Mouse (Mus musculus) stomach, embryonic 16.5 days (tissue): ENCODE data around the gene Tenm4. TPM values are rescaled to one million over a fixed set of nuclear protein-coding genes. Genes with fewer than 3 reads are reported as not detected.

Experiments
- ATAC-seq: fragments of 200-750 bp; cut with Nextera tagmentation; 2 replicates; pipeline ENCODE4 v1.8.0; 2017; ENCODE audit warnings: moderate number of reproducible peaks, moderate TSS enrichment; ENCODE audit not compliant: insufficient read depth, low FRiP score
- H3K27ac ChIP-seq: fragments of 300-500 bp; sonication (generic); 2 replicates; pipeline ENCODE4 v1.5.1; 2014; ENCODE audit warnings: low read length
- H3K27me3 ChIP-seq: fragments of 300-500 bp; sonication (generic); 2 replicates; pipeline ENCODE4 v1.6.1; 2014; ENCODE audit warnings: low read length, control low read depth, mixed read lengths; ENCODE audit not compliant: control insufficient read depth, insufficient read depth
- H3K36me3 ChIP-seq: fragments of 300-500 bp; sonication (generic); 2 replicates; pipeline ENCODE4 v1.6.1; 2014; ENCODE audit warnings: low read length; ENCODE audit not compliant: control insufficient read depth, insufficient read depth
- H3K4me1 ChIP-seq: fragments of 300-500 bp; sonication (generic); 2 replicates; pipeline ENCODE4 v1.6.1; 2014; ENCODE audit warnings: low read length, control low read depth, mixed read lengths; ENCODE audit not compliant: control insufficient read depth, insufficient read depth
- H3K4me2 ChIP-seq: fragments of 300-500 bp; sonication (generic); 2 replicates; pipeline ENCODE4 v1.6.1; 2014; ENCODE audit warnings: low read depth, low read length, mixed read lengths
- H3K4me3 ChIP-seq: fragments of 300-500 bp; sonication (generic); replicated peaks from 2 replicates; pipeline ENCODE4 v1.5.1; 2014; ENCODE audit warnings: mild to moderate bottlenecking, low read length
- H3K9ac ChIP-seq: fragments of 300-500 bp; sonication (generic); 2 replicates; pipeline ENCODE4 v1.6.1; 2014; ENCODE audit warnings: low read length
- H3K9me3 ChIP-seq: fragments of 300-500 bp; sonication (generic); replicated peaks from 2 replicates; pipeline ENCODE4 v1.6.1; 2016; ENCODE audit warnings: low read length, control low read depth; ENCODE audit not compliant: control insufficient read depth
- WGBS: fragments of 180-500 bp; shearing (Covaris S2); extraction: QIAGEN DNeasy Blood & Tissue Kit; methylation state at CpG from one replicate; pipeline ENCODE4 v1.1.7; 2014; 5-methylcytosine and 5-hydroxymethylcytosine counted together
- polyA plus RNA-seq: library from polyadenylated mRNA; unstranded; fragments of >200 nt; fragmentation: Nextera tagmentation; extraction: Ambion mirVana; gene quantifications from 2 replicates; pipeline ENCODE4 v1.2.1, GENCODE M21; 2015

The Tenm4 gene
- polyA plus RNA-seq, 1 experiment from 2014 or later = 22.7 TPM

GRCm38 (mm10) chr7:96494057-96494456, 323.0 kb downstream of the Tenm4 start:
- H3K9ac ChIP-seq = no peak overlapping the region
- no peak overlapping the region for H3K4me3 ChIP-seq
- no peaks in the 10 kb centered on the region for H3K36me3 ChIP-seq
- WGBS = 58% methylated on average over 16 of the region's 16 CpGs
- no peaks in the 10 kb centered on the region for H3K27me3 ChIP-seq
- H3K4me1 ChIP-seq = peaks cover 10% of the 10 kb centered on the region
- ATAC-seq = no peak
- H3K4me2 ChIP-seq = no peak overlapping the region
- no peak overlapping the region for H3K27ac ChIP-seq
- H3K9me3 ChIP-seq = no peaks in the 10 kb centered on the region

- H3K4me1 ChIP-seq = no peaks in the 10 kb centered on the region
- no peaks in the 10 kb centered on the region for H3K9me3 ChIP-seq
- 92% methylated on average over 5 of the region's 5 CpGs for WGBS
- no peak overlapping the region for H3K4me3 ChIP-seq
- H3K27me3 ChIP-seq = no peaks in the 10 kb centered on the region
- no peak overlapping the region for H3K4me2 ChIP-seq
- no peak overlapping the region for H3K27ac ChIP-seq
- ATAC-seq = no peak
- no peaks in the 10 kb centered on the region for H3K36me3 ChIP-seq
- no peak overlapping the region for H3K9ac ChIP-seq
Measured at GRCm38 (mm10) chr7:96500108-96500507, 329.1 kb downstream of the Tenm4 start.

- H3K9me3 ChIP-seq = no peaks in the 10 kb centered on the region
- no peaks in the 10 kb centered on the region for H3K27me3 ChIP-seq
- H3K4me3 ChIP-seq = no peak overlapping the region
- ATAC-seq = no peak
- H3K9ac ChIP-seq = no peak overlapping the region
- no peaks in the 10 kb centered on the region for H3K36me3 ChIP-seq
- WGBS = 70% methylated on average over 4 of the region's 4 CpGs
- no peaks in the 10 kb centered on the region for H3K4me1 ChIP-seq
- H3K27ac ChIP-seq = no peak overlapping the region
- H3K4me2 ChIP-seq = no peak overlapping the region
Measured at GRCm38 (mm10) chr7:96500797-96501196, 329.8 kb downstream of the Tenm4 start.

- Histone ChIP-seq H3K27ac (no peak overlapping the region), H3K4me3 (no peak overlapping the region), H3K9me3 (no peaks in the 10 kb centered on the region), H3K9ac (no peak overlapping the region), H3K4me1 (no peaks in the 10 kb centered on the region), H3K4me2 (no peak overlapping the region), H3K27me3 (no peaks in the 10 kb centered on the region), H3K36me3 (no peaks in the 10 kb centered on the region)
- no peak for ATAC-seq
- WGBS = 45% methylated on average over 11 of the region's 11 CpGs
Measured at GRCm38 (mm10) chr7:96502321-96502973, 331.4 kb downstream of the Tenm4 start.

GRCm38 (mm10) chr7:96505538-96505937, 334.5 kb downstream of the Tenm4 start:
- no peaks in the 10 kb centered on the region for H3K27me3 ChIP-seq
- no peak overlapping the region for H3K27ac ChIP-seq
- H3K4me3 ChIP-seq = no peak overlapping the region
- no peak overlapping the region for H3K9ac ChIP-seq
- no peaks in the 10 kb centered on the region for H3K36me3 ChIP-seq
- H3K4me1 ChIP-seq = peaks cover 3% of the 10 kb centered on the region; the same call in 1 of the 2 replicates
- H3K4me2 ChIP-seq = no peak overlapping the region
- no peaks in the 10 kb centered on the region for H3K9me3 ChIP-seq
- WGBS = 63% methylated on average over 6 of the region's 6 CpGs
- ATAC-seq = no peak

- Histone ChIP-seq H3K36me3 (no peaks in the 10 kb centered on the region), H3K4me1 (peaks cover 8% of the 10 kb centered on the region; the same call in 1 of the 2 replicates), H3K4me3 (no peak overlapping the region), H3K9me3 (no peaks in the 10 kb centered on the region), H3K9ac (no peak overlapping the region), H3K4me2 (no peak overlapping the region), H3K27me3 (no peaks in the 10 kb centered on the region), H3K27ac (no peak overlapping the region)
- 87% methylated on average over 8 of the region's 8 CpGs for WGBS
- no peak for ATAC-seq
Measured at GRCm38 (mm10) chr7:96507046-96507445, 336.0 kb downstream of the Tenm4 start.

- Histone ChIP-seq H3K4me1 (peaks cover 12% of the 10 kb centered on the region; the same call in 1 of the 2 replicates), H3K36me3 (no peaks in the 10 kb centered on the region), H3K9ac (no peak overlapping the region), H3K9me3 (no peaks in the 10 kb centered on the region), H3K27ac (peak overlapping the region; percentile 56), H3K4me2 (no peak overlapping the region), H3K4me3 (no peak overlapping the region), H3K27me3 (no peaks in the 10 kb centered on the region)
- ATAC-seq = no peak
- WGBS = 53% methylated on average over 5 of the region's 5 CpGs
Measured at GRCm38 (mm10) chr7:96510396-96510795, 339.4 kb downstream of the Tenm4 start.

- Histone ChIP-seq H3K4me1 (peaks cover 12% of the 10 kb centered on the region; the same call in 1 of the 2 replicates), H3K9ac (no peak overlapping the region), H3K27ac (peak overlapping the region; percentile 56), H3K36me3 (no peaks in the 10 kb centered on the region), H3K27me3 (no peaks in the 10 kb centered on the region), H3K4me2 (no peak overlapping the region), H3K4me3 (no peak overlapping the region), H3K9me3 (no peaks in the 10 kb centered on the region)
- peak; percentile 65; the same call in 1 of the 2 replicates for ATAC-seq
- 59% methylated on average over 7 of the region's 7 CpGs for whole genome bisulfite sequencing
Measured at GRCm38 (mm10) chr7:96511018-96511609, 340.1 kb downstream of the Tenm4 start.

GRCm38 (mm10) chr7:96511953-96512511, 341.0 kb downstream of the Tenm4 start:
- 76% methylated on average over 14 of the region's 14 CpGs for WGBS

More at GRCm38 (mm10) chr7:96511953-96512511, 341.0 kb downstream of the Tenm4 start:
- Histone ChIP-seq H3K4me3 (no peak overlapping the region), H3K27ac (peak overlapping the region; percentile 46; the same call in 1 of the 2 replicates), H3K36me3 (no peaks in the 10 kb centered on the region), H3K4me2 (no peak overlapping the region), H3K9ac (no peak overlapping the region), H3K9me3 (no peaks in the 10 kb centered on the region), H3K4me1 (peaks cover 12% of the 10 kb centered on the region; the same call in 1 of the 2 replicates), H3K27me3 (no peaks in the 10 kb centered on the region)
- ATAC-seq = no peak
